Mouse (Mus musculus) lung, postnatal 0 days (tissue): Measurements from ENCODE around the gene Hebp2.

Experiments used
- CTCF ChIP-seq: IDR thresholded peaks from 2 replicates; pipeline ENCODE4 v1.5.1; 2016; ENCODE audit warnings: antibody characterized with exemption, mild to moderate bottlenecking
- EP300 ChIP-seq: IDR thresholded peaks from 2 replicates; pipeline ENCODE4 v1.6.1; 2016; ENCODE audit warnings: antibody characterized with exemption, mild to moderate bottlenecking, control low read depth

GRCm38 (mm10) chr10:18589455-18589854 lies 43.6 kb upstream of the Hebp2 start:
- TF ChIP-seq EP300 = no peak
- no peak for TF ChIP-seq CTCF
